Mouse (Mus musculus): Measurements from ENCODE around the gene Acer2.

Acer2 gene

GRCm38 (mm10) chr4:86957576-86958411 is 83.6 kb downstream of the Acer2 start:
- DNase-seq (ENCODE audit: low spot score): peak; percentile 17

- no peak for DNase-seq (ENCODE audit: low spot score)
Observed at GRCm38 (mm10) chr4:86977272-86977671, 103.1 kb downstream of the Acer2 start.
